Mouse (Mus musculus) CH12F3 (cell line): ENCODE measurements around the gene Spag5.

Experiments
- in situ Hi-C: fragments of 300-500 bp; cut with MboI; formaldehyde crosslinking; loops from 2 replicates; pipeline ENCODE4 v1.14.3; 2020; ENCODE audit warnings: low sequenced_read_pairs

The Spag5 gene

GRCm38 (mm10) chr11:78347908-78348307 lies 46.6 kb downstream of the Spag5 start:
- in situ Hi-C loops = no loop called here

- in situ Hi-C loops = no loop called here
These were observed 47.1 kb downstream of the Spag5 start for GRCm38 (mm10) chr11:78348474-78348873.

GRCm38 (mm10) chr11:78349441-78350358 lies 48.4 kb downstream of the Spag5 start:
- in situ Hi-C loops = no loop called here

GRCm38 (mm10) chr11:78353081-78353480 lies 51.8 kb downstream of the Spag5 start:
- in situ Hi-C loops = no loop called here

GRCm38 (mm10) chr11:78354905-78355304 lies 53.6 kb downstream of the Spag5 start:
- in situ Hi-C loops = no loop called here

- in situ Hi-C loops = no loop called here
These were observed 54.3 kb downstream of the Spag5 start for GRCm38 (mm10) chr11:78355471-78356238.

GRCm38 (mm10) chr11:78358330-78359007 lies 57.1 kb downstream of the Spag5 start:
- in situ Hi-C loops = no loop called here

- in situ Hi-C loops = no loop called here
These were observed 58.9 kb downstream of the Spag5 start for GRCm38 (mm10) chr11:78360125-78360788.

GRCm38 (mm10) chr11:78360789-78361131 lies 59.4 kb downstream of the Spag5 start:
- in situ Hi-C loops = no loop called here

GRCm38 (mm10) chr11:78363309-78364007 lies 62.1 kb downstream of the Spag5 start:
- in situ Hi-C loops = no loop called here

GRCm38 (mm10) chr11:78364103-78364502 lies 62.8 kb downstream of the Spag5 start:
- in situ Hi-C loops = no loop called here

GRCm38 (mm10) chr11:78367456-78368225 lies 66.3 kb downstream of the Spag5 start:
- in situ Hi-C loops = no loop called here

GRCm38 (mm10) chr11:78370389-78370788 lies 69.1 kb downstream of the Spag5 start:
- in situ Hi-C loops = no loop called here

- in situ Hi-C loops = no loop called here
These were observed 70.4 kb downstream of the Spag5 start for GRCm38 (mm10) chr11:78371711-78372110.
